ENCODE assay signal across 8 mouse cellular contexts in the genomic region with DNA sequence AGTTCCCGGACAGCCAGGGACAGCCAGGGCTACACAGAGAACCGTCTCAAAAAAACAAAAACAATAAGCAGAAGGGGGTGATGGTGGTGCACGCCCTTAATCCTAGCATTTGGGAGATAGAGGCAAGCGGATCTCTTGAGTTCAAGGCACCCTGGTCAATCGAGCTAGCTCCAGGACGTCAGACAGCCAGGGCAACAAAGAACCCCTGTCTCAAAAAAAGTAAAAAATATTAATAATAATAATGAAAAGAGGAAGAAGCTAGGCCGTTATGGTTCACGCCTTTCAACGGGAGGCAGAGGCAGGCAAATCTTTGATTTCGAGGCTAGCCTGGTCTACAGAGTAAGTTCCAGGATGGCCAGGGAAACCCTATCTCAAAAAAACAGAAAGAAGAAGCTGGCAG. TPM values are rescaled to one million over a fixed set of nuclear protein-coding genes. Genes with fewer than 3 reads are reported as not detected.
DNase-seq lines count a peak whose midpoint lies in the region; ATAC-seq and TF ChIP-seq lines count a peak whose summit lies in the region.

No protein-coding gene starts in this region.

- H3K4me3 ChIP-seq in thymus, adult 2 months (ENCODE audit: control insufficient read depth, insufficient read depth, low read length) = no peak overlapping the region
- peak overlapping the region; percentile 99 for H3K4me3 ChIP-seq in liver, embryonic 13.5 days (replicated peaks)

- peak; percentile 22 for DNase-seq in cerebellum, adult 9-11 months
- no peak for DNase-seq in cerebellum, postnatal 4 days (ENCODE audit: low spot score in 2 of 2)
- DNase-seq in thymus, adult 2 months = no peak
- DNase-seq in thymus, adult 18-20 months = no peak
- no peak for DNase-seq in liver, embryonic 13.5 days
- DNase-seq in yolk sac, embryonic 10.5 days (ENCODE audit: low spot score) = no peak
- DNase-seq in adrenal gland, postnatal 36 days = no peak
- no peak for DNase-seq in frontal cortex, postnatal 10 days (ENCODE audit: low spot score in 2 of 2)

- peaks cover 11% of the 10 kb centered on the region for H3K4me1 ChIP-seq in thymus, adult 2 months (replicated peaks; ENCODE audit: control insufficient read depth, insufficient read depth, low read length)
- H3K4me1 ChIP-seq in liver, embryonic 13.5 days (replicated peaks) = peaks cover 35% of the 10 kb centered on the region

- no peaks in the 10 kb centered on the region for H3K9me3 ChIP-seq in liver, embryonic 13.5 days (replicated peaks)

- peak overlapping the region; percentile 69; the same call in 1 of the 2 replicates for H3K27ac ChIP-seq in thymus, adult 2 months (ENCODE audit: control insufficient read depth, insufficient read depth, low read length)
- peak overlapping the region; percentile 95 for H3K27ac ChIP-seq in liver, embryonic 13.5 days

- peak overlapping the region; percentile 81 for H3K4me2 ChIP-seq in liver, embryonic 13.5 days

- no peak for TF ChIP-seq POLR2A in thymus, adult 2 months (IDR thresholded peaks at IDR 0.05; ENCODE audit: control insufficient read depth, extremely low read depth, insufficient read depth, low read length, poor library complexity)

- H3K36me3 ChIP-seq in thymus, adult 2 months (ENCODE audit: control insufficient read depth, insufficient read depth, low read length) = no peaks in the 10 kb centered on the region
- peaks cover 11% of the 10 kb centered on the region for H3K36me3 ChIP-seq in liver, embryonic 13.5 days

- H3K27me3 ChIP-seq in thymus, adult 2 months (ENCODE audit: control insufficient read depth, insufficient read depth, low read length) = no peaks in the 10 kb centered on the region
- no peaks in the 10 kb centered on the region for H3K27me3 ChIP-seq in liver, embryonic 13.5 days

- H3K9ac ChIP-seq in liver, embryonic 13.5 days = peak overlapping the region; percentile 99

- no peak for TF ChIP-seq CTCF in thymus, adult 2 months (IDR thresholded peaks at IDR 0.05; ENCODE audit: borderline replicate concordance, control insufficient read depth, extremely low read depth, insufficient read depth, low read length, poor library complexity)

- ATAC-seq in liver, embryonic 13.5 days (ENCODE audit: low read depth) = no peak

- WGBS in thymus, adult 2 months = 69% methylated on average over 10 of the region's 10 CpGs
- WGBS in liver, embryonic 13.5 days (ENCODE audit: insufficient replicate concordance) = 51% methylated on average over 10 of the region's 10 CpGs

RNA-seq across cellular contexts. Expression of a gene that starts 1.1 kb away (rescaled TPM):
- polyA plus RNA-seq in thymus, adult 2 months (2012; rRNA removed) = 51.7 and 52.2 TPM in 2 replicates
- 23.1 and 26.8 TPM in 2 replicates for polyA plus RNA-seq in liver, embryonic 13.5 days (2015; fragmentation: Nextera tagmentation; extraction: Ambion mirVana)
- total RNA-seq in adrenal gland, postnatal 36 days (2021) = 10 to 100 TPM; 91.0 to 91.5 TPM
